Mouse (Mus musculus) ES-Bruce4 (cell line): ENCODE measurements around the gene Ugt1a6b. TPM values are rescaled to one million over a fixed set of nuclear protein-coding genes. Genes with fewer than 3 reads are reported as not detected.
"Not testable (repeated sequence)": the region's sequence is repeated elsewhere in the genome, so short reads cannot be mapped to it uniquely, and the experiment has no call there.

Experiments used
- H3K27ac ChIP-seq: 2 replicates; pipeline ENCODE4 v1.5.1; 2012; ENCODE audit warnings: low read length, inconsistent platforms; ENCODE audit not compliant: insufficient read depth
- H3K27me3 ChIP-seq: 2 replicates; pipeline ENCODE4 v1.6.1; 2012; ENCODE audit warnings: mild to moderate bottlenecking, low read length, inconsistent platforms; ENCODE audit not compliant: control insufficient read depth, poor library complexity, insufficient read depth, severe bottlenecking
- H3K36me3 ChIP-seq: 2 replicates; pipeline ENCODE4 v1.6.1; 2012; ENCODE audit warnings: inconsistent platforms, mild to moderate bottlenecking, low read length, moderate library complexity; ENCODE audit not compliant: control insufficient read depth, poor library complexity, insufficient read depth, severe bottlenecking
- H3K4me1 ChIP-seq: one replicate; pipeline ENCODE4 v1.8.1; 2011; ENCODE audit warnings: low read length; ENCODE audit not compliant: control insufficient read depth, insufficient read depth
- H3K4me3 ChIP-seq: 2 replicates; pipeline ENCODE4 v1.5.1; 2011; ENCODE audit warnings: low read depth, mild to moderate bottlenecking, low read length
- H3K9ac ChIP-seq: 2 replicates; pipeline ENCODE4 v1.6.1; 2012; ENCODE audit warnings: low read depth, mild to moderate bottlenecking, inconsistent platforms; ENCODE audit not compliant: poor library complexity, severe bottlenecking
- H3K9me3 ChIP-seq: replicated peaks from 2 replicates; pipeline ENCODE4 v1.6.1; 2012; ENCODE audit warnings: mild to moderate bottlenecking, low read length, inconsistent platforms; ENCODE audit not compliant: control insufficient read depth, poor library complexity, insufficient read depth, severe bottlenecking
- CTCF ChIP-seq: IDR thresholded peaks from one replicate; pipeline ENCODE4 v1.8.1; 2011; ENCODE audit warnings: low read depth, low read length
- EP300 ChIP-seq: IDR thresholded peaks from 2 replicates; pipeline ENCODE4 v1.6.1; 2011; ENCODE audit warnings: low read depth, low read length; ENCODE audit not compliant: insufficient read depth
- POLR2A ChIP-seq: IDR thresholded peaks from one replicate; pipeline ENCODE4 v1.8.1; 2011; ENCODE audit warnings: low read length; ENCODE audit not compliant: insufficient read depth
- polyA plus RNA-seq: library from polyadenylated mRNA; stranded (reverse); fragments of >200 nt; gene quantifications from 2 replicates; pipeline ENCODE4 v1.2.4, GENCODE M21; 2011; ENCODE audit warnings: low read depth; ENCODE audit not compliant: missing spikeins, insufficient read depth, insufficient read length

Gene Ugt1a6b
- polyA plus RNA-seq, 1 experiment: not detected

GRCm38 (mm10) chr1:88136646-88137045 lies 33.6 kb downstream of the Ugt1a6b start:
- Histone ChIP-seq H3K36me3 (no peaks in the 10 kb centered on the region), H3K4me1 (no peaks in the 10 kb centered on the region), H3K9me3 (no peaks in the 10 kb centered on the region), H3K27ac (no peak overlapping the region), H3K4me3 (no peak overlapping the region), H3K27me3 (no peaks in the 10 kb centered on the region), H3K9ac (no peak overlapping the region)
- TF ChIP-seq CTCF (no peak), EP300 (no peak), POLR2A (no peak)

- Histone ChIP-seq H3K4me3 (no peak overlapping the region), H3K9me3 (no peaks in the 10 kb centered on the region), H3K27me3 (no peaks in the 10 kb centered on the region), H3K9ac (no peak overlapping the region), H3K27ac (no peak overlapping the region), H3K36me3 (no peaks in the 10 kb centered on the region), H3K4me1 (no peaks in the 10 kb centered on the region)
- TF ChIP-seq EP300 (no peak), CTCF (no peak), POLR2A (no peak)
Observed at GRCm38 (mm10) chr1:88137264-88137663, 34.2 kb downstream of the Ugt1a6b start.

GRCm38 (mm10) chr1:88138145-88138544 lies 35.1 kb downstream of the Ugt1a6b start:
- Histone ChIP-seq H3K36me3 (no peaks in the 10 kb centered on the region), H3K27me3 (no peaks in the 10 kb centered on the region), H3K9me3 (no peaks in the 10 kb centered on the region), H3K4me1 (no peaks in the 10 kb centered on the region), H3K4me3 (no peak overlapping the region), H3K27ac (no peak overlapping the region), H3K9ac (no peak overlapping the region)
- TF ChIP-seq EP300 (no peak), CTCF (no peak), POLR2A (no peak)

- not testable (repeated sequence) for H3K27ac ChIP-seq
Observed at GRCm38 (mm10) chr1:88140492-88140891, 37.4 kb downstream of the Ugt1a6b start.

GRCm38 (mm10) chr1:88143966-88144675 lies 41.1 kb downstream of the Ugt1a6b start:
- H3K9me3 ChIP-seq, H3K27me3 ChIP-seq, H3K36me3 ChIP-seq, H3K4me1 ChIP-seq, H3K4me3 ChIP-seq, H3K27ac ChIP-seq, H3K9ac ChIP-seq: not testable (repeated sequence)
- TF ChIP-seq CTCF: peak; percentile 57

More at GRCm38 (mm10) chr1:88140492-88140891, 37.4 kb downstream of the Ugt1a6b start:
- H3K9me3 ChIP-seq, H3K9ac ChIP-seq, H3K4me1 ChIP-seq, H3K4me3 ChIP-seq, H3K27me3 ChIP-seq, H3K36me3 ChIP-seq: not testable (repeated sequence)

GRCm38 (mm10) chr1:88145278-88145677 lies 42.2 kb downstream of the Ugt1a6b start:
- not testable (repeated sequence) for H3K36me3 ChIP-seq, H3K27me3 ChIP-seq, H3K9me3 ChIP-seq, H3K4me1 ChIP-seq, H3K27ac ChIP-seq, H3K9ac ChIP-seq, H3K4me3 ChIP-seq
- peak; percentile 41 for TF ChIP-seq CTCF

- H3K9ac ChIP-seq, H3K27ac ChIP-seq, H3K27me3 ChIP-seq, H3K4me3 ChIP-seq, H3K9me3 ChIP-seq, H3K36me3 ChIP-seq, H3K4me1 ChIP-seq: not testable (repeated sequence)
Observed at GRCm38 (mm10) chr1:88150133-88150532, 47.1 kb downstream of the Ugt1a6b start.
